Mouse (Mus musculus) stomach, postnatal 0 days (tissue): Measurements from ENCODE around the gene Nbea. TPM values are rescaled to one million over a fixed set of nuclear protein-coding genes. Genes with fewer than 3 reads are reported as not detected.

Source experiments
- ATAC-seq: fragments of 200-750 bp; cut with Nextera tagmentation; 2 replicates; pipeline ENCODE4 v1.8.0; 2017; ENCODE audit not compliant: low FRiP score, low TSS enrichment
- DNase-seq: peaks from one replicate; pipeline ENCODE4 v3.0.0-alpha.2; 2016; ENCODE audit warnings: low spot score
- H3K27ac ChIP-seq: fragments of 300-500 bp; sonication (generic); replicated peaks from 2 replicates; pipeline ENCODE4 v1.5.1; 2014; ENCODE audit warnings: mild to moderate bottlenecking, control low read depth
- H3K27me3 ChIP-seq: fragments of 300-500 bp; sonication (generic); 2 replicates; pipeline ENCODE4 v1.6.1; 2014; ENCODE audit warnings: low read length; ENCODE audit not compliant: control insufficient read depth, insufficient read depth
- H3K36me3 ChIP-seq: fragments of 300-500 bp; sonication (generic); 2 replicates; pipeline ENCODE4 v1.6.1; 2014; ENCODE audit warnings: low read length, mixed read lengths; ENCODE audit not compliant: control insufficient read depth, insufficient read depth
- H3K4me1 ChIP-seq: fragments of 300-500 bp; sonication (generic); replicated peaks from 2 replicates; pipeline ENCODE4 v1.6.1; 2014; ENCODE audit warnings: antibody characterized with exemption; ENCODE audit not compliant: control insufficient read depth, insufficient read depth
- H3K4me2 ChIP-seq: fragments of 300-500 bp; sonication (generic); replicated peaks from 2 replicates; pipeline ENCODE4 v1.6.1; 2014; ENCODE audit warnings: low read depth, mild to moderate bottlenecking, control low read depth, moderate library complexity
- H3K4me3 ChIP-seq: fragments of 300-500 bp; sonication (generic); 2 replicates; pipeline ENCODE4 v1.5.1; 2014; ENCODE audit warnings: low read depth, low read length, control low read depth
- H3K9ac ChIP-seq: fragments of 300-500 bp; sonication (generic); 2 replicates; pipeline ENCODE4 v1.6.1; 2014; ENCODE audit warnings: mild to moderate bottlenecking, low read length, control low read depth, mixed read lengths
- H3K9me3 ChIP-seq: fragments of 300-500 bp; sonication (generic); 2 replicates; pipeline ENCODE4 v1.6.1; 2016; ENCODE audit warnings: low read length; ENCODE audit not compliant: control insufficient read depth
- CTCF ChIP-seq: IDR thresholded peaks from 2 replicates; pipeline ENCODE4 v1.5.1; 2016; ENCODE audit warnings: antibody characterized with exemption, low read depth, mild to moderate bottlenecking, moderate library complexity
- EP300 ChIP-seq: optimal IDR thresholded peaks from 2 replicates; pipeline ENCODE3; 2016; ENCODE audit warnings: antibody characterized with exemption
- WGBS: fragments of 180-500 bp; shearing (Covaris S2); extraction: QIAGEN DNeasy Blood & Tissue Kit; methylation state at CpG from one replicate; pipeline ENCODE4 v1.1.7; 2014; 5-methylcytosine and 5-hydroxymethylcytosine counted together
- polyA plus RNA-seq: library from polyadenylated mRNA; unstranded; fragments of >200 nt; fragmentation: Nextera tagmentation; extraction: Ambion mirVana; gene quantifications from 2 replicates; pipeline ENCODE4 v1.2.1, GENCODE M21; 2015

Nbea gene
- polyA plus RNA-seq, 1 experiment from 2014 or later, result 4.3 TPM

DNA sequence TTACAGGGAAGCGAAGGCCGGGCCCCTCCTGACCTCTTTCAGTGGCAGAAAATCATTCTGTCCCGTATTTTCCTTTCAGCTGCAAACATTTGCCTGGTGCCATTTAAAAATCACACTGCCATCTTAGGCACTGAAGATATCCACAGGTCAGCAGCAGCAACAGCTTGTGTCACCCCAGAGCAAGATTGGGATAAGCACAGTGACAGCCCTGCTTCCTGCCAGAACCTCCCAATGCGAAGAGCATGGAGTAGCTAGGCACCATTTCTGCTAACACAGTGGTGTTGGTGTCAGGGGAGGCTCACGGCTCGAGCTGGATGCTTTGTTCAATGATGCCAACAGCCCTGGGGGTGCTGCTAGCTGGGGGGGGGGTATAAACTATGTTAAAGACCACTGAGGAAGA, 592.8 kb downstream of the Nbea start:
- WGBS, result 63% methylated on average over 6 of the region's 6 CpGs
- 0 out of 2 replicates have a peak, but pooled peaks cover 4% of the 10 kb centered on the region for H3K4me1 ChIP-seq
- no peak overlapping the region for H3K4me3 ChIP-seq
- ATAC-seq (no peak), DNase-seq (no peak)
- no peaks in the 10 kb centered on the region for H3K27me3 ChIP-seq
- H3K27ac ChIP-seq, result no peak overlapping the region
- no peak for TF ChIP-seq EP300
- no peak for TF ChIP-seq CTCF
- no peak overlapping the region for H3K9ac ChIP-seq
- no peaks in the 10 kb centered on the region for H3K36me3 ChIP-seq
- H3K4me2 ChIP-seq, result no peak overlapping the region
- no peaks in the 10 kb centered on the region for H3K9me3 ChIP-seq

GRCm38 (mm10) chr3:55590291-55590690, 593.2 kb downstream of the Nbea start:
- Histone ChIP-seq H3K4me2 (no peak overlapping the region), H3K36me3 (no peaks in the 10 kb centered on the region), H3K4me1 (0 out of 2 replicates have a peak, but pooled peaks cover 4% of the 10 kb centered on the region), H3K27ac (no peak overlapping the region), H3K27me3 (no peaks in the 10 kb centered on the region), H3K9ac (no peak overlapping the region), H3K4me3 (no peak overlapping the region), H3K9me3 (no peaks in the 10 kb centered on the region)
- 40% methylated on average over 2 of the region's 2 CpGs for WGBS
- DNase-seq, result no peak
- no peak; the same call in 1 of the 2 replicates for ATAC-seq
- no peak for TF ChIP-seq EP300
- TF ChIP-seq CTCF, result no peak

GRCm38 (mm10) chr3:55589402-55589944, 594.0 kb downstream of the Nbea start:
- Histone ChIP-seq H3K9me3 (no peaks in the 10 kb centered on the region), H3K4me3 (no peak overlapping the region), H3K27me3 (no peaks in the 10 kb centered on the region), H3K36me3 (no peaks in the 10 kb centered on the region), H3K27ac (no peak overlapping the region), H3K9ac (no peak overlapping the region), H3K4me2 (no peak overlapping the region), H3K4me1 (0 out of 2 replicates have a peak, but pooled peaks cover 4% of the 10 kb centered on the region)
- DNase-seq, result no peak
- ATAC-seq, result no peak
- WGBS, result 66% methylated on average over 8 of the region's 8 CpGs
- TF ChIP-seq EP300 (no peak), CTCF (no peak)

- 20% methylated on average over 12 of the region's 12 CpGs for WGBS
- no peak overlapping the region for H3K4me3 ChIP-seq
- no peak overlapping the region for H3K4me2 ChIP-seq
- H3K9me3 ChIP-seq, result no peaks in the 10 kb centered on the region
- no peak overlapping the region for H3K9ac ChIP-seq
- H3K4me1 ChIP-seq, result 0 out of 2 replicates have a peak, but pooled peaks cover 4% of the 10 kb centered on the region
- H3K36me3 ChIP-seq, result no peaks in the 10 kb centered on the region
- DNase-seq (no peak), ATAC-seq (no peak)
- TF ChIP-seq CTCF (no peak), EP300 (no peak)
- no peaks in the 10 kb centered on the region for H3K27me3 ChIP-seq
- H3K27ac ChIP-seq, result no peak overlapping the region; the same call in 1 of the 2 replicates
Measured at GRCm38 (mm10) chr3:55587972-55588946, 595.2 kb downstream of the Nbea start.

DNA sequence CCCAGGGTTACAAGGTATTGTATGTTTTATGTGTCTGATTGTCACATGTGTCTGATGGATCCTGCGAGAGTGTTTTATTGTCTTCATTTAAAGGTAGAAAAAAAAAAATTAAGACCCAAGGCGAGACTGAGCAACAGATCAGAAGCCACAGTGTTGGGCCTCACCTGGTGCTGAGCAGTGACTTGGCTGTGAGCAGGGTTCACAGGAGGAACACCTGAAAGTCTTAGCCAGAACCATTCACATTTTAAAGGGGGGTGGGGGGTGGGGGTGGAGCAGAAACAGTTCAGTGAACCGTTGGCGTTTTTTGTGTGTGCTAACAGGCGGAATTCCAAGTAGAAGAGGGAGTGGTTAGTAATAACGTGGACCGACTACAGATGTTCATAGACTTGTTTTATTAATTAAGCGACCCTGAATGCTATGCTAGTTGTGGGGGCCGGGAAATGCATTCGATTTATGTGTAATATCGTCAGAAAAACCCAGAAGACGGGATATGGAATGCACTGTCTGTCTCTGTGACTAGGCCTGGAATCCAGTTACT, 596.0 kb downstream of the Nbea start:
- Histone ChIP-seq H3K9me3 (no peaks in the 10 kb centered on the region), H3K4me1 (0 out of 2 replicates have a peak, but pooled peaks cover 4% of the 10 kb centered on the region), H3K4me2 (no peak overlapping the region), H3K27ac (no peak overlapping the region), H3K4me3 (no peak overlapping the region), H3K36me3 (no peaks in the 10 kb centered on the region), H3K9ac (no peak overlapping the region), H3K27me3 (no peaks in the 10 kb centered on the region)
- 29% methylated on average over 12 of the region's 12 CpGs for WGBS
- no peak for TF ChIP-seq EP300
- TF ChIP-seq CTCF, result no peak
- ATAC-seq (no peak), DNase-seq (no peak)
